Mouse (Mus musculus): ENCODE measurements around the gene Dtx2. TPM values are rescaled to one million over a fixed set of nuclear protein-coding genes. Genes with fewer than 3 reads are reported as not detected.

The Dtx2 gene
- polyA plus RNA-seq, 1 experiment, result 9.3 TPM

- TF ChIP-seq CTCF (IDR thresholded peaks at IDR 0.05; ENCODE audit: control insufficient read depth, insufficient read depth, low read length) (no peak), POLR2A (IDR thresholded peaks at IDR 0.05; ENCODE audit: borderline replicate concordance, control insufficient read depth, low read depth, low read length) (no peak)
- Histone ChIP-seq H3K4me3 (replicated peaks; ENCODE audit: control insufficient read depth, low read depth, low read length) (no peak within 1 kb of the TSS), H3K27ac (ENCODE audit: control insufficient read depth, insufficient read depth, low read depth, low read length, poor library complexity) (no peak within 1 kb of the TSS; the same call in 1 of the 2 replicates), H3K4me1 (ENCODE audit: control insufficient read depth, insufficient read depth, low read length) (no peaks in the 10 kb centered on the region)
- 59% methylated on average over 8 of the region's 8 CpGs for WGBS
Observed at GRCm38 (mm10) chr5:135979904-135980303, 14.7 kb upstream of the Dtx2 start, which contains the start of gene Zp3. TSS of gene Zp3 (plus strand) at chr5:135980099.

GRCm38 (mm10) chr5:135982398-135982797 lies 12.2 kb upstream of the Dtx2 start:
- TF ChIP-seq CTCF (IDR thresholded peaks at IDR 0.05; ENCODE audit: control insufficient read depth, insufficient read depth, low read length), result peak; percentile 95
- no peak for TF ChIP-seq POLR2A (IDR thresholded peaks at IDR 0.05; ENCODE audit: borderline replicate concordance, control insufficient read depth, low read depth, low read length)
- H3K27ac ChIP-seq (ENCODE audit: control insufficient read depth, insufficient read depth, low read depth, low read length, poor library complexity), result no peak overlapping the region
- 63% methylated on average over 6 of the region's 6 CpGs for WGBS

GRCm38 (mm10) chr5:135984546-135985044 lies 10.0 kb upstream of the Dtx2 start:
- no peak for TF ChIP-seq CTCF (IDR thresholded peaks at IDR 0.05; ENCODE audit: control insufficient read depth, insufficient read depth, low read length)
- no peak for TF ChIP-seq POLR2A (IDR thresholded peaks at IDR 0.05; ENCODE audit: borderline replicate concordance, control insufficient read depth, low read depth, low read length)
- no peaks in the 10 kb centered on the region; the same call in 1 of the 2 replicates for H3K4me1 ChIP-seq (ENCODE audit: control insufficient read depth, insufficient read depth, low read length)
- no peak overlapping the region for H3K27ac ChIP-seq (ENCODE audit: control insufficient read depth, insufficient read depth, low read depth, low read length, poor library complexity)
- no peak overlapping the region for H3K4me3 ChIP-seq (replicated peaks; ENCODE audit: control insufficient read depth, low read depth, low read length)
- 77% methylated on average over 6 of the region's 6 CpGs for WGBS

More at GRCm38 (mm10) chr5:135982398-135982797, 12.2 kb upstream of the Dtx2 start:
- H3K4me3 ChIP-seq (replicated peaks; ENCODE audit: control insufficient read depth, low read depth, low read length), result no peak overlapping the region
- H3K4me1 ChIP-seq (ENCODE audit: control insufficient read depth, insufficient read depth, low read length), result no peaks in the 10 kb centered on the region

- 48% methylated on average over 11 of the region's 11 CpGs for WGBS
- no peak overlapping the region for H3K27ac ChIP-seq (ENCODE audit: control insufficient read depth, insufficient read depth, low read depth, low read length, poor library complexity)
- H3K4me3 ChIP-seq (replicated peaks; ENCODE audit: control insufficient read depth, low read depth, low read length), result no peak overlapping the region
- TF ChIP-seq POLR2A (IDR thresholded peaks at IDR 0.05; ENCODE audit: borderline replicate concordance, control insufficient read depth, low read depth, low read length) (no peak), CTCF (IDR thresholded peaks at IDR 0.05; ENCODE audit: control insufficient read depth, insufficient read depth, low read length) (no peak)
- H3K4me1 ChIP-seq (ENCODE audit: control insufficient read depth, insufficient read depth, low read length), result peaks cover 6% of the 10 kb centered on the region
Observed at GRCm38 (mm10) chr5:135987248-135987647, 7.4 kb upstream of the Dtx2 start.

GRCm38 (mm10) chr5:135990601-135991000 lies 4.0 kb upstream of the Dtx2 start:
- peaks cover 6% of the 10 kb centered on the region for H3K4me1 ChIP-seq (ENCODE audit: control insufficient read depth, insufficient read depth, low read length)
- peak overlapping the region; percentile 62 for H3K27ac ChIP-seq (ENCODE audit: control insufficient read depth, insufficient read depth, low read depth, low read length, poor library complexity)
- no peak for TF ChIP-seq POLR2A (IDR thresholded peaks at IDR 0.05; ENCODE audit: borderline replicate concordance, control insufficient read depth, low read depth, low read length)
- no peak for TF ChIP-seq CTCF (IDR thresholded peaks at IDR 0.05; ENCODE audit: control insufficient read depth, insufficient read depth, low read length)
- no peak overlapping the region for H3K4me3 ChIP-seq (replicated peaks; ENCODE audit: control insufficient read depth, low read depth, low read length)
- WGBS, result 7% methylated on average over 5 of the region's 5 CpGs

- H3K4me1 ChIP-seq (ENCODE audit: control insufficient read depth, insufficient read depth, low read length), result peaks cover 6% of the 10 kb centered on the region
- no peak overlapping the region for H3K4me3 ChIP-seq (replicated peaks; ENCODE audit: control insufficient read depth, low read depth, low read length)
- H3K27ac ChIP-seq (ENCODE audit: control insufficient read depth, insufficient read depth, low read depth, low read length, poor library complexity), result no peak overlapping the region
- no peak for TF ChIP-seq POLR2A (IDR thresholded peaks at IDR 0.05; ENCODE audit: borderline replicate concordance, control insufficient read depth, low read depth, low read length)
- no peak for TF ChIP-seq CTCF (IDR thresholded peaks at IDR 0.05; ENCODE audit: control insufficient read depth, insufficient read depth, low read length)
- 76% methylated on average over 5 of the region's 5 CpGs for WGBS
Observed at GRCm38 (mm10) chr5:135993381-135993965, 1.1 kb upstream of the Dtx2 start.

- TF ChIP-seq CTCF (IDR thresholded peaks at IDR 0.05; ENCODE audit: control insufficient read depth, insufficient read depth, low read length) (no peak), POLR2A (IDR thresholded peaks at IDR 0.05; ENCODE audit: borderline replicate concordance, control insufficient read depth, low read depth, low read length) (no peak)
- no peak overlapping the region for H3K4me3 ChIP-seq (replicated peaks; ENCODE audit: control insufficient read depth, low read depth, low read length)
- no peak overlapping the region for H3K27ac ChIP-seq (ENCODE audit: control insufficient read depth, insufficient read depth, low read depth, low read length, poor library complexity)
- peaks cover 6% of the 10 kb centered on the region for H3K4me1 ChIP-seq (ENCODE audit: control insufficient read depth, insufficient read depth, low read length)
- 72% methylated on average over 8 of the region's 8 CpGs for WGBS
Observed at GRCm38 (mm10) chr5:135994335-135994724, 270 bp upstream of the Dtx2 start.

GRCm38 (mm10) chr5:135996162-135996561 lies 1.6 kb downstream of the Dtx2 start:
- WGBS, result 86% methylated on average over 8 of the region's 8 CpGs
- H3K27ac ChIP-seq (ENCODE audit: control insufficient read depth, insufficient read depth, low read depth, low read length, poor library complexity), result no peak overlapping the region
- H3K4me3 ChIP-seq (replicated peaks; ENCODE audit: control insufficient read depth, low read depth, low read length), result no peak overlapping the region
- TF ChIP-seq POLR2A (IDR thresholded peaks at IDR 0.05; ENCODE audit: borderline replicate concordance, control insufficient read depth, low read depth, low read length) (no peak), CTCF (IDR thresholded peaks at IDR 0.05; ENCODE audit: control insufficient read depth, insufficient read depth, low read length) (no peak)
- peaks cover 2% of the 10 kb centered on the region; the same call in 1 of the 2 replicates for H3K4me1 ChIP-seq (ENCODE audit: control insufficient read depth, insufficient read depth, low read length)
